ENCODE assay signal across 27 mouse cellular contexts in genomic region chr10:80787517-80787916, GRCm38 (mm10). TPM values are rescaled to one million over a fixed set of nuclear protein-coding genes. Genes with fewer than 3 reads are reported as not detected.
A peak's percentile ranks its signal among the peaks of the same experiment; 100 is the strongest.
DNase-seq lines count a peak whose midpoint lies in the region; ATAC-seq lines count a peak whose summit lies in the region.
"Had no signal": no experiment of that assay in that cellular context is flagged by ENCODE, and none has a peak within 500 bp of the region (broad histone marks: within the 10 kb centered on the region; RNA-seq: fewer than 3 reads in every experiment).

No protein-coding gene starts in this region.

- ATAC-seq in heart, embryonic 11.5 days (replicated peaks; ENCODE audit: insufficient number of reproducible peaks, low FRiP score, low TSS enrichment): no peak
- ATAC-seq: CD4-positive, CD25-positive, alpha-beta regulatory T cell, adult 4 months; forebrain, embryonic 13.5 days; forebrain, embryonic 16.5 days; intestine, postnatal 0 days had no signal

- H3K9me3 ChIP-seq in heart, embryonic 11.5 days (replicated peaks; ENCODE audit: control insufficient read depth, low read length): no peaks in the 10 kb centered on the region
- H3K9me3 ChIP-seq in embryonic facial prominence, embryonic 10.5 days: no peaks in the 10 kb centered on the region
- H3K9me3 ChIP-seq: forebrain, embryonic 10.5 days; forebrain, embryonic 13.5 days; heart, embryonic 15.5 days; hindbrain, embryonic 12.5 days; hindbrain, embryonic 15.5 days had no signal

- H3K36me3 ChIP-seq in heart, embryonic 11.5 days (ENCODE audit: control insufficient read depth, insufficient read depth, low read length): peaks cover 59% of the 10 kb centered on the region
- peaks cover 100% of the 10 kb centered on the region for H3K36me3 ChIP-seq in embryonic facial prominence, embryonic 10.5 days (replicated peaks)

- no peak overlapping the region for H3K9ac ChIP-seq in heart, embryonic 11.5 days (ENCODE audit: low read depth, low read length)
- H3K9ac ChIP-seq: forebrain, embryonic 13.5 days; heart, embryonic 15.5 days; hindbrain, embryonic 12.5 days; hindbrain, embryonic 15.5 days had no signal

- WGBS in heart, embryonic 11.5 days (ENCODE audit: insufficient replicate concordance): 83% methylated on average over 2 of the region's 2 CpGs
- 82% methylated on average over 2 of the region's 2 CpGs for WGBS in embryonic facial prominence, embryonic 10.5 days

- peak; percentile 97 for DNase-seq in heart, adult 11 months
- DNase-seq in heart, postnatal 36 days: no peak
- DNase-seq in heart, adult 8-10 months (ENCODE audit: low spot score): peak; percentile 55
- DNase-seq in embryonic facial prominence, embryonic 10.5 days (ENCODE audit: low spot score): no peak
- DNase-seq in heart, postnatal 10 days: peak; percentile 64 to 72
- DNase-seq: adrenal gland, adult 2 months; adrenal gland, postnatal 14 days; cerebellum, adult 18-20 months; cerebellum, adult 9-10 months; embryo, embryonic 11 days; gastrocnemius, postnatal 10 days; gastrocnemius, postnatal 36 days; kidney, adult 2 months had no signal

- H3K4me1 ChIP-seq in heart, embryonic 11.5 days (ENCODE audit: control insufficient read depth, insufficient read depth, low read length): peaks cover 18% of the 10 kb centered on the region
- peaks cover 3% of the 10 kb centered on the region; the same call in 1 of the 2 replicates for H3K4me1 ChIP-seq in embryonic facial prominence, embryonic 10.5 days
- H3K4me1 ChIP-seq: forebrain, embryonic 13.5 days; hindbrain, embryonic 12.5 days; hindbrain, embryonic 15.5 days had no signal

- H3K4me2 ChIP-seq in heart, embryonic 11.5 days: no peak overlapping the region
- H3K4me2 ChIP-seq: forebrain, embryonic 13.5 days; heart, embryonic 15.5 days; hindbrain, embryonic 12.5 days; hindbrain, embryonic 15.5 days had no signal

- H3K4me3 ChIP-seq in heart, embryonic 11.5 days (ENCODE audit: low read depth, low read length): no peak overlapping the region
- H3K4me3 ChIP-seq in embryonic facial prominence, embryonic 10.5 days: 0 out of 2 replicates have a peak overlapping the region, but pooled peaks have one; percentile 5
- H3K4me3 ChIP-seq: forebrain, embryonic 10.5 days; forebrain, embryonic 13.5 days; heart, embryonic 15.5 days; hindbrain, embryonic 12.5 days; hindbrain, embryonic 15.5 days had no signal

- intact Hi-C loops in heart, postnatal 36 days (cut with DNase I): no loop called here
- intact Hi-C loops in heart, postnatal 10 days (cut with DNase I): no loop called here

- no peak overlapping the region for H3K27ac ChIP-seq in heart, embryonic 11.5 days (ENCODE audit: low read depth, low read length)
- H3K27ac ChIP-seq in embryonic facial prominence, embryonic 10.5 days (replicated peaks): no peak overlapping the region
- H3K27ac ChIP-seq: forebrain, embryonic 10.5 days; forebrain, embryonic 13.5 days; heart, embryonic 15.5 days; hindbrain, embryonic 12.5 days; hindbrain, embryonic 15.5 days had no signal

- H3K27me3 ChIP-seq in heart, embryonic 11.5 days (ENCODE audit: control insufficient read depth, insufficient read depth, low read length): no peaks in the 10 kb centered on the region
- no peaks in the 10 kb centered on the region for H3K27me3 ChIP-seq in embryonic facial prominence, embryonic 10.5 days (replicated peaks; ENCODE audit: low read depth, poor library complexity, severe bottlenecking)
- H3K27me3 ChIP-seq: forebrain, embryonic 13.5 days; heart, embryonic 15.5 days; hindbrain, embryonic 12.5 days; hindbrain, embryonic 15.5 days had no signal

RNA-seq across cellular contexts. Expression of gene Sf3a2, which starts 10.5 kb away (rescaled TPM):
- total RNA-seq in heart, postnatal 36 days (2021): 10 to 100 TPM; 29.5 to 29.7 TPM
- 10 to 100 TPM; 25.0 to 33.0 (median 31.5) TPM for total RNA-seq in heart, adult 8-10 months (2022)
- polyA plus RNA-seq in heart, embryonic 11.5 days (2014; fragmentation: Nextera tagmentation; extraction: Ambion mirVana): 68.6 and 68.7 TPM in 2 replicates
- 114 and 127 TPM in 2 replicates for polyA plus RNA-seq in embryonic facial prominence, embryonic 10.5 days (2016; fragmentation: Nextera tagmentation; extraction: Ambion mirVana)
- 10 to 100 TPM; 36.8 to 41.4 TPM for total RNA-seq in heart, postnatal 10 days (2021)

RNA-seq across cellular contexts. Expression of gene Plekhj1, which starts 10.9 kb away (rescaled TPM):
- total RNA-seq in heart, postnatal 36 days (2021): 10 to 100 TPM; 29.3 to 31.3 TPM
- total RNA-seq in heart, adult 8-10 months (2022): 10 to 100 TPM; 29.8 to 37.4 (median 32.7) TPM
- 89.0 and 97.7 TPM in 2 replicates for polyA plus RNA-seq in heart, embryonic 11.5 days (2014; fragmentation: Nextera tagmentation; extraction: Ambion mirVana)
- polyA plus RNA-seq in embryonic facial prominence, embryonic 10.5 days (2016; fragmentation: Nextera tagmentation; extraction: Ambion mirVana): 181 and 184 TPM in 2 replicates
- total RNA-seq in heart, postnatal 10 days (2021): 10 to 100 TPM; 32.6 to 32.9 TPM

RNA-seq across cellular contexts. Expression of gene Amh, which starts 17.5 kb away (rescaled TPM):
- under 1 TPM; 0.22 to 0.53 TPM for total RNA-seq in heart, postnatal 36 days (2021)
- under 1 TPM; 0.14 to 0.50 (median 0.20) TPM for total RNA-seq in heart, adult 8-10 months (2022)
- polyA plus RNA-seq in heart, embryonic 11.5 days (2014; fragmentation: Nextera tagmentation; extraction: Ambion mirVana): 0.11 TPM in 1 of 2 replicates, not detected in the other
- 0.11 and 0.17 TPM in 2 replicates for polyA plus RNA-seq in embryonic facial prominence, embryonic 10.5 days (2016; fragmentation: Nextera tagmentation; extraction: Ambion mirVana)
- under 1 TPM; 0.41 to 0.45 TPM for total RNA-seq in heart, postnatal 10 days (2021)
- polyA plus RNA-seq: CD4-positive, CD25-positive, alpha-beta regulatory T cell, adult 4 months; embryonic facial prominence, embryonic 11.5 days; forebrain, embryonic 16.5 days; hindbrain, embryonic 12.5 days; intestine, embryonic 14.5 days; intestine, postnatal 0 days; kidney, embryonic 14.5 days had no signal

RNA-seq across cellular contexts. Expression of gene Jsrp1, which starts 25.8 kb away (rescaled TPM):
- under 1 TPM in 1 of 2 experiments, not detected in 1; 0.46 TPM for total RNA-seq in heart, postnatal 36 days (2021)
- 1 to 10 TPM in 1 of 4 experiments, under 1 TPM in 3; 0.47 to 1.6 (median 0.75) TPM for total RNA-seq in heart, adult 8-10 months (2022)
- 8.0 and 10.0 TPM in 2 replicates for polyA plus RNA-seq in heart, embryonic 11.5 days (2014; fragmentation: Nextera tagmentation; extraction: Ambion mirVana)
- 0.26 and 0.52 TPM in 2 replicates for polyA plus RNA-seq in embryonic facial prominence, embryonic 10.5 days (2016; fragmentation: Nextera tagmentation; extraction: Ambion mirVana)
- under 1 TPM in 1 of 2 experiments, not detected in 1; 0.74 TPM for total RNA-seq in heart, postnatal 10 days (2021)
- total RNA-seq: granulocyte monocyte progenitor cell, adult 5-6 weeks; MEL had no signal
- polyA plus RNA-seq: CD4-positive, CD25-positive, alpha-beta regulatory T cell, adult 4 months; forebrain, embryonic 13.5 days; forebrain, embryonic 16.5 days had no signal

RNA-seq across cellular contexts. Expression of gene Dot1l, which starts 32.5 kb away (rescaled TPM):
- total RNA-seq in heart, postnatal 36 days (2021): 10 to 100 TPM; 22.5 to 27.0 TPM
- 10 to 100 TPM; 13.3 to 24.1 (median 19.8) TPM for total RNA-seq in heart, adult 8-10 months (2022)
- 23.1 and 27.3 TPM in 2 replicates for polyA plus RNA-seq in heart, embryonic 11.5 days (2014; fragmentation: Nextera tagmentation; extraction: Ambion mirVana)
- 23.5 and 25.0 TPM in 2 replicates for polyA plus RNA-seq in embryonic facial prominence, embryonic 10.5 days (2016; fragmentation: Nextera tagmentation; extraction: Ambion mirVana)
- total RNA-seq in heart, postnatal 10 days (2021): 10 to 100 TPM; 66.3 to 67.6 TPM

Comparison
In these comparisons a context has a peak if more than half of its experiments do, and no peak if none do; other contexts are left out.
1. DNase-seq: peak in heart, adult 11 months (single experiment), heart, adult 8-10 months (single experiment) and heart, postnatal 10 days (2 of 2); none in heart, postnatal 36 days (0 of 2) and embryonic facial prominence, embryonic 10.5 days (single experiment).